Comparison of ENCODE assay signal across 16 mouse cellular contexts in genomic region chr13:46023187-46023586, GRCm38 (mm10). TPM values are rescaled to one million over a fixed set of nuclear protein-coding genes. Genes with fewer than 3 reads are reported as not detected.
DNase-seq lines count a peak whose midpoint lies in the region; ATAC-seq and TF ChIP-seq lines count a peak whose summit lies in the region.
"Had no signal": no experiment of that assay in that cellular context is flagged by ENCODE, and none has a peak within 500 bp of the region (broad histone marks: within the 10 kb centered on the region; RNA-seq: fewer than 3 reads in every experiment).

No protein-coding gene starts in this region.

- H3K9ac ChIP-seq in forebrain, embryonic 16.5 days (replicated peaks; ENCODE audit: low read depth, low read length): no peak overlapping the region
- no peak overlapping the region for H3K9ac ChIP-seq in forebrain, postnatal 0 days
- H3K9ac ChIP-seq in liver, postnatal 0 days (replicated peaks): no peak overlapping the region
- H3K9ac ChIP-seq: embryonic facial prominence, embryonic 13.5 days; heart, embryonic 13.5 days; intestine, embryonic 15.5 days; liver, embryonic 15.5 days; midbrain, embryonic 13.5 days had no signal

- no peak for DNase-seq in forebrain, postnatal 0 days
- no peak for DNase-seq in liver, postnatal 0 days
- no peak for DNase-seq in liver
- DNase-seq in MEL-GATA-1-ER (ENCODE audit: extremely low read depth, low read depth): peak; percentile 58
- no peak for DNase-seq in layer of hippocampus, adult 18-20 months (ENCODE audit: low spot score in 2 of 2)
- DNase-seq in right cerebral cortex, postnatal 25 days: no peak
- DNase-seq: cerebellum, postnatal 36 days; gastrocnemius, postnatal 25 days; thymus, postnatal 36 days had no signal

- no peak overlapping the region for H3K4me2 ChIP-seq in forebrain, embryonic 16.5 days (ENCODE audit: low read length)
- H3K4me2 ChIP-seq in forebrain, postnatal 0 days (ENCODE audit: low read depth): no peak overlapping the region
- no peak overlapping the region for H3K4me2 ChIP-seq in liver, postnatal 0 days (ENCODE audit: low read depth, low read length)
- H3K4me2 ChIP-seq: embryonic facial prominence, embryonic 13.5 days; heart, embryonic 13.5 days; intestine, embryonic 15.5 days; liver, embryonic 15.5 days; midbrain, embryonic 13.5 days had no signal

- 16% methylated on average over 5 of the region's 5 CpGs for WGBS in forebrain, embryonic 16.5 days
- WGBS in forebrain, postnatal 0 days: 18% methylated on average over 5 of the region's 5 CpGs
- 36% methylated on average over 5 of the region's 5 CpGs for WGBS in liver, postnatal 0 days (ENCODE audit: insufficient replicate concordance)

- peak; percentile 3; the same call in 1 of the 2 replicates for ATAC-seq in forebrain, embryonic 16.5 days
- ATAC-seq in forebrain, postnatal 0 days: no peak
- no peak for ATAC-seq in liver, postnatal 0 days
- 0 out of 2 replicates have a peak, but pooled peaks have one; percentile 33 for ATAC-seq in common myeloid progenitor, adult 5-6 weeks (replicated peaks; ENCODE audit: low read depth, poor library complexity, severe bottlenecking)
- ATAC-seq: intestine, embryonic 15.5 days had no signal

- H3K9me3 ChIP-seq in forebrain, embryonic 16.5 days (ENCODE audit: control insufficient read depth, low read length): no peaks in the 10 kb centered on the region
- H3K9me3 ChIP-seq in forebrain, postnatal 0 days (ENCODE audit: low read length): no peaks in the 10 kb centered on the region
- H3K9me3 ChIP-seq in liver, postnatal 0 days (ENCODE audit: low read length): no peaks in the 10 kb centered on the region
- H3K9me3 ChIP-seq: embryonic facial prominence, embryonic 13.5 days; heart, embryonic 13.5 days; intestine, embryonic 15.5 days; liver, embryonic 15.5 days; midbrain, embryonic 13.5 days had no signal

- H3K4me3 ChIP-seq in forebrain, embryonic 16.5 days (replicated peaks; ENCODE audit: low read length): no peak overlapping the region
- no peak overlapping the region for H3K4me3 ChIP-seq in forebrain, postnatal 0 days (ENCODE audit: low read depth, low read length)
- no peak overlapping the region for H3K4me3 ChIP-seq in liver, postnatal 0 days (ENCODE audit: low read depth, low read length)
- H3K4me3 ChIP-seq: embryonic facial prominence, embryonic 13.5 days; heart, embryonic 13.5 days; intestine, embryonic 15.5 days; liver, embryonic 15.5 days; midbrain, embryonic 13.5 days had no signal

- no peaks in the 10 kb centered on the region for H3K27me3 ChIP-seq in forebrain, embryonic 16.5 days (replicated peaks; ENCODE audit: control insufficient read depth, insufficient read depth, low read length)
- no peaks in the 10 kb centered on the region for H3K27me3 ChIP-seq in forebrain, postnatal 0 days (ENCODE audit: insufficient read depth, low read length)
- no peaks in the 10 kb centered on the region for H3K27me3 ChIP-seq in liver, postnatal 0 days (ENCODE audit: insufficient read depth, low read length)
- H3K27me3 ChIP-seq: embryonic facial prominence, embryonic 13.5 days; heart, embryonic 13.5 days; intestine, embryonic 15.5 days; liver, embryonic 15.5 days had no signal

- no peak for TF ChIP-seq CTCF in forebrain, postnatal 0 days (IDR thresholded peaks at IDR 0.05; ENCODE audit: low read depth)
- no peak for TF ChIP-seq CTCF in liver, postnatal 0 days (IDR thresholded peaks at IDR 0.05; ENCODE audit: low read depth)

- peaks cover 21% of the 10 kb centered on the region for H3K4me1 ChIP-seq in forebrain, embryonic 16.5 days (replicated peaks; ENCODE audit: control insufficient read depth, insufficient read depth, low read length)
- peaks cover 9% of the 10 kb centered on the region for H3K4me1 ChIP-seq in forebrain, postnatal 0 days (ENCODE audit: insufficient read depth)
- peaks cover 14% of the 10 kb centered on the region; the same call in 1 of the 2 replicates for H3K4me1 ChIP-seq in liver, postnatal 0 days (ENCODE audit: insufficient read depth)

- TF ChIP-seq EP300 in liver, postnatal 0 days (IDR thresholded peaks at IDR 0.05; ENCODE audit: low read depth): no peak

- H3K27ac ChIP-seq in forebrain, embryonic 16.5 days (ENCODE audit: low read length): no peak overlapping the region
- no peak overlapping the region for H3K27ac ChIP-seq in forebrain, postnatal 0 days (ENCODE audit: low read depth, low read length)
- H3K27ac ChIP-seq in liver, postnatal 0 days (ENCODE audit: low read depth): 0 out of 2 replicates have a peak overlapping the region, but pooled peaks have one; percentile 4
- H3K27ac ChIP-seq: embryonic facial prominence, embryonic 13.5 days; heart, embryonic 13.5 days; intestine, embryonic 15.5 days; liver, embryonic 15.5 days; midbrain, embryonic 13.5 days had no signal

- H3K36me3 ChIP-seq in forebrain, embryonic 16.5 days (ENCODE audit: control insufficient read depth, insufficient read depth): no peaks in the 10 kb centered on the region
- no peaks in the 10 kb centered on the region for H3K36me3 ChIP-seq in forebrain, postnatal 0 days (ENCODE audit: insufficient read depth)
- no peaks in the 10 kb centered on the region for H3K36me3 ChIP-seq in liver, postnatal 0 days (replicated peaks; ENCODE audit: insufficient read depth, low read length)
- H3K36me3 ChIP-seq: embryonic facial prominence, embryonic 13.5 days; heart, embryonic 13.5 days; intestine, embryonic 15.5 days; liver, embryonic 15.5 days; midbrain, embryonic 13.5 days had no signal

RNA-seq across cellular contexts. Expression of gene Atxn1, which starts 58.4 kb away (rescaled TPM):
- polyA plus RNA-seq in forebrain, embryonic 16.5 days (2015; fragmentation: Nextera tagmentation; extraction: Ambion mirVana): 12.1 and 15.3 TPM in 2 replicates
- total RNA-seq in forebrain, postnatal 0 days (2014; rRNA removed): 32.3 and 33.6 TPM in 2 replicates
- polyA plus RNA-seq in forebrain, postnatal 0 days (2015; fragmentation: Nextera tagmentation; extraction: Ambion mirVana): 7.6 and 13.0 TPM in 2 replicates
- 3.9 and 4.4 TPM in 2 replicates for polyA plus RNA-seq in liver, postnatal 0 days (2015; fragmentation: Nextera tagmentation; extraction: Ambion mirVana)
- 6.9 and 9.0 TPM in 2 replicates for total RNA-seq in common myeloid progenitor, adult 5-6 weeks (2017)
- 100 to 1,000 TPM; 117 to 121 TPM for total RNA-seq in layer of hippocampus, adult 18-20 months (2021)

Comparison
In these comparisons a context has a peak if more than half of its experiments do, and no peak if none do; other contexts are left out.
1. ATAC-seq: peak in forebrain, embryonic 16.5 days (single experiment) and common myeloid progenitor, adult 5-6 weeks (single experiment); none in forebrain, postnatal 0 days (single experiment) and liver, postnatal 0 days (single experiment).